Mouse (Mus musculus) liver, embryonic 12.5 days (tissue): ENCODE measurements around the gene Larp1. TPM values are rescaled to one million over a fixed set of nuclear protein-coding genes. Genes with fewer than 3 reads are reported as not detected.

Experiments used
- ATAC-seq: fragments of 200-750 bp; cut with Nextera tagmentation; 2 replicates; pipeline ENCODE4 v1.8.0; 2017; ENCODE audit warnings: moderate number of reproducible peaks, mild to moderate bottlenecking, moderate library complexity
- H3K27ac ChIP-seq: fragments of 300-500 bp; sonication (generic); 2 replicates; pipeline ENCODE4 v1.5.1; 2016; ENCODE audit warnings: mild to moderate bottlenecking
- H3K27me3 ChIP-seq: fragments of 300-500 bp; sonication (generic); replicated peaks from 2 replicates; pipeline ENCODE4 v1.6.1; 2016; ENCODE audit warnings: mild to moderate bottlenecking, moderate library complexity
- H3K36me3 ChIP-seq: fragments of 300-500 bp; sonication (generic); 2 replicates; pipeline ENCODE4 v1.6.1; 2016; ENCODE audit warnings: mild to moderate bottlenecking, moderate library complexity
- H3K4me1 ChIP-seq: fragments of 300-500 bp; sonication (generic); 2 replicates; pipeline ENCODE4 v1.6.1; 2016
- H3K4me2 ChIP-seq: fragments of 300-500 bp; sonication (generic); 2 replicates; pipeline ENCODE4 v1.6.1; 2016; ENCODE audit warnings: mild to moderate bottlenecking, moderate library complexity
- H3K4me3 ChIP-seq: fragments of 300-500 bp; sonication (generic); 2 replicates; pipeline ENCODE4 v1.5.1; 2016; ENCODE audit warnings: mild to moderate bottlenecking, moderate library complexity
- H3K9ac ChIP-seq: fragments of 300-500 bp; sonication (generic); 2 replicates; pipeline ENCODE4 v1.6.1; 2016; ENCODE audit warnings: mild to moderate bottlenecking, moderate library complexity
- H3K9me3 ChIP-seq: fragments of 300-500 bp; sonication (generic); replicated peaks from 2 replicates; pipeline ENCODE4 v1.6.1; 2016; ENCODE audit warnings: mild to moderate bottlenecking, moderate library complexity
- WGBS: fragments of 180-500 bp; shearing (Covaris S2); methylation state at CpG from one replicate; pipeline ENCODE4 v1.1.7; 2016; ENCODE audit not compliant: insufficient replicate concordance; 5-methylcytosine and 5-hydroxymethylcytosine counted together
- polyA plus RNA-seq: library from polyadenylated mRNA; unstranded; fragments of >200 nt; fragmentation: Nextera tagmentation; extraction: Ambion mirVana; gene quantifications from 2 replicates; pipeline ENCODE4 v1.2.1, GENCODE M21; 2016

The Larp1 gene
- polyA plus RNA-seq, 1 experiment from 2014 or later, result 41.6 TPM

DNA sequence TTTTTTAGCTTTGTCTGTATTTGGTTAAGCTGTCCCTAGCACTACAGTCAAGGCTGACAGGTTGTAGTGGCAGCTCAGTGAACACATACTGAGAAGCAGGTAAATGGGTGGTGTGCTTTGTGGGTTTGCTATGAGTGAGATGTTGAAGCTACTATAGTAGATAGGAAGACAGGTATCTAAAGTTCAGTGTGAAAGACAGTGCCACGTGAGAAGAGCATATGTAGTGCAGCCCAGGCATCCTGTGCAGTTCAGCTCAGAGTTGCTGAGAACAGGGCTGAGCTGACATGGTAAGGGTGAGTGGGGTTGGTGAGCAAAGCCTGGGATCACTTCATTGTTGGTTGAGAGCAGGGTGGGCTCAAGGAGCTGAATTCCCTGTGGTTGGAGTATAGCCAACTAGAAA lies 8.6 kb downstream of the Larp1 start:
- no peak for ATAC-seq
- Histone ChIP-seq H3K4me1 (peaks cover 99% of the 10 kb centered on the region), H3K36me3 (0 out of 2 replicates have a peak, but pooled peaks cover 10% of the 10 kb centered on the region), H3K27me3 (no peaks in the 10 kb centered on the region), H3K27ac (peak overlapping the region; percentile 74), H3K9ac (peak overlapping the region; percentile 39), H3K4me2 (peak overlapping the region; percentile 37), H3K9me3 (no peaks in the 10 kb centered on the region), H3K4me3 (no peak overlapping the region)
- WGBS, result 59% methylated on average over 1 of the region's 1 CpGs

DNA sequence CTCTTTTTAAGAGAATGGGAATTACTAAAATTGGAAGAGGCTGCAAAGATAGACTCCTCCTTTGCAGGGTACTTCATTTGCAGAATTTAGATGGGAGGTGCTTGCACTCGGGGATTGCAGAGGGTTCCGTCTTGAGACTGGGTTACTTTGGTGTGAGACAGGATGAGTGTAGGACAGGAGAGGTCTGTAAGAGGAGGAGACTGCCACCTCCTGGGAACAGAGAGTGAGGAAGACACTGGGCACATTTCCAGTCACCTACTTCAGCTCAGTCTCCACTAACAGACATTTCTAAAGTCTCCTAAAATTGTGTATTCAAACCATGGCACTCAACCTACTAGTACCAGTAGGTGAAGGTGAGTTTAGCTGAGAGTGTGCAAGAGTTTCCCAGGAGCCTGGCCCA lies 9.4 kb downstream of the Larp1 start:
- H3K27ac ChIP-seq, result peak overlapping the region; percentile 74
- H3K9me3 ChIP-seq, result no peaks in the 10 kb centered on the region
- ATAC-seq, result peak; percentile 54
- no peaks in the 10 kb centered on the region for H3K27me3 ChIP-seq
- H3K4me2 ChIP-seq, result peak overlapping the region; percentile 22
- peak overlapping the region; percentile 39 for H3K9ac ChIP-seq
- 0 out of 2 replicates have a peak, but pooled peaks cover 10% of the 10 kb centered on the region for H3K36me3 ChIP-seq
- no peak overlapping the region for H3K4me3 ChIP-seq
- H3K4me1 ChIP-seq, result peaks cover 96% of the 10 kb centered on the region
- 50% methylated on average over 2 of the region's 2 CpGs for WGBS

DNA sequence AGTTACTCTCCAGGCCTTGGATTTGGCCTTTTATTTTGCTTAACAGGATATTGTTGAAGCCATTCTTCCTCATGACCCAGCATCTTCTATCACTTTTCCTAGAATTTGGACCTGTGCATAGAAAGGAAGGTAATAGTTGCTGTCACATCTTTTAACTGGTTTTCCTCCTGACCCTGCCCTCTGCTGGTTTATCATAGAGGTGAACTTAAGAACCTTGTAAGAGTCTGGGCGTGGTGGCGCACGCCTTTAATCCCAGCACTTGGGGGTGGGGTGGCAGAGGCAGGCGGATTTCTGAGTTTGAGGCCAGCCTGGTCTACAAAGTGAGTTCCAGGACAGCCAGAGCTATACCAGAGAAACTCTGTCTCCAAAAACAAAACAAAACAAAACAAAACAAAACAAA lies 9.8 kb downstream of the Larp1 start:
- no peaks in the 10 kb centered on the region for H3K9me3 ChIP-seq
- H3K4me1 ChIP-seq, result peaks cover 96% of the 10 kb centered on the region
- H3K4me2 ChIP-seq, result peak overlapping the region; percentile 22
- H3K4me3 ChIP-seq, result no peak overlapping the region
- 43% methylated on average over 4 of the region's 4 CpGs for WGBS
- H3K27me3 ChIP-seq, result no peaks in the 10 kb centered on the region
- peak; percentile 56 for ATAC-seq
- peak overlapping the region; percentile 39; the same call in 1 of the 2 replicates for H3K9ac ChIP-seq
- H3K27ac ChIP-seq, result peak overlapping the region; percentile 74
- 0 out of 2 replicates have a peak, but pooled peaks cover 10% of the 10 kb centered on the region for H3K36me3 ChIP-seq

DNA sequence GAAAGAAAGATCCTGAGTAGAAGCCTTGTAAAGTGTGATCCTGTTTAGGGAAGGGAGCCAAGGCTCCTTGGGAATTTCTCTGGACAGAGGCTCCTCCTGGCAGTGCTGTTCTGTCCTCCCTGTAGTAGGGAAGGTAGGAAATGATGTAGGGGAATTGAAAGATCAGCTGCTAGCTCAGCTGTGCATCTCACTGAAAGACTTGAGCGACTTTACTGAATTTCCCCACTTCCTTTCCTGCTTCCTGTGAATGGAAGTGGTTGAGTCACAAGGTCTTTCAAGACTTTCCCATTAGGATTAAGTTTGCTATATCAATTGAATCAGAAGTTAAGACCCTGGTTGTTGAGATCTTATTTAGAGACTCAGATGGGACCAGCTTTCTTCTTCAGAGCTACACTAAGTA lies 12.2 kb downstream of the Larp1 start:
- 32% methylated on average over 1 of the region's 1 CpGs for WGBS
- no peaks in the 10 kb centered on the region for H3K27me3 ChIP-seq
- no peaks in the 10 kb centered on the region for H3K9me3 ChIP-seq
- ATAC-seq, result no peak
- H3K9ac ChIP-seq, result peak overlapping the region; percentile 35
- H3K36me3 ChIP-seq, result peaks cover 10% of the 10 kb centered on the region; the same call in 1 of the 2 replicates
- H3K4me3 ChIP-seq, result no peak overlapping the region
- H3K4me1 ChIP-seq, result peaks cover 96% of the 10 kb centered on the region
- peak overlapping the region; percentile 35 for H3K4me2 ChIP-seq
- H3K27ac ChIP-seq, result peak overlapping the region; percentile 74

DNA sequence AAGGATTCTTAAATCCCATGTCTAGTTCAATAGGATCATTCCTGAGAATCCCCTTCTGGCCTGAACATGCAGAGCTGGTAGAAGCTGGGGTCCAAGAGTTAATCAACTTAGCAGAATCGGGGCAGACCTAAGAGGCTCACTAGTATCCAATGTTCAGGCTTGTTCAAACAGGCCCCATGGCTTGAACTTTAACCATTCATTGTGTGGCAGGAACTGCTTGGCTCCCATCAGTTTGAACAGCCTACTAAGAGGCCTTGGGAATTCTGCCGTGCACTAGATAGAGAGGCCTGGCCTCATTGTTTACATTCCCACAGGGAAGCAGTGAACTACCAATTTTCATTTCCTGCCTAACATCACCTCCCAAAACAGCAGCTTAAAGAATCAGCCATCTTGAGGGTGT lies 12.8 kb downstream of the Larp1 start:
- WGBS, result 57% methylated on average over 2 of the region's 2 CpGs
- Histone ChIP-seq H3K4me1 (peaks cover 96% of the 10 kb centered on the region), H3K27ac (peak overlapping the region; percentile 74), H3K27me3 (no peaks in the 10 kb centered on the region), H3K4me3 (no peak overlapping the region), H3K4me2 (peak overlapping the region; percentile 35), H3K9ac (peak overlapping the region; percentile 35), H3K36me3 (peaks cover 10% of the 10 kb centered on the region; the same call in 1 of the 2 replicates), H3K9me3 (no peaks in the 10 kb centered on the region)
- ATAC-seq, result no peak

DNA sequence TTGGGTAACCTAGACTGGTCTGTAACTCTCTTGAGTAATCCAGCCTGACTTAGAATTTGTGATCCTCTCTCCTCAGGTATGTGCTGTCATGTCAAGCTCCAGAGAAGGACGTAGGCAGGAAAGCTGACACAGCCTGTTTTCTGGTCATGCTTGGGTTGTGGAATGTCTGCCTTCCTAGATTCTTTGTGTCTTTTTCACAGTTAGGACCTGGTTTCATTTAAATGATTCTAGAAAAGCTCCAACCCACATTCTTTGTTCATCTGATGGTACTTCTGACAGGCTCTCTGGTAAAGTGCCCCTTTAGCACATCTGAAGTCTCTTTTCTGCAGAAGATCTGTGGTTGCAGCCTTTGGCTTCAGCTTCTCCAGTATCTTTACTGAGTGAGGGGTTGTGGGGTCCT lies 15.4 kb downstream of the Larp1 start:
- no peak overlapping the region for H3K4me3 ChIP-seq
- H3K4me1 ChIP-seq, result peaks cover 95% of the 10 kb centered on the region
- H3K4me2 ChIP-seq, result no peak overlapping the region
- no peaks in the 10 kb centered on the region for H3K9me3 ChIP-seq
- ATAC-seq, result no peak
- peaks cover 24% of the 10 kb centered on the region for H3K36me3 ChIP-seq
- WGBS, result 73% methylated on average over 1 of the region's 1 CpGs
- no peaks in the 10 kb centered on the region for H3K27me3 ChIP-seq
- H3K27ac ChIP-seq, result no peak overlapping the region
- peak overlapping the region; percentile 37; the same call in 1 of the 2 replicates for H3K9ac ChIP-seq

DNA sequence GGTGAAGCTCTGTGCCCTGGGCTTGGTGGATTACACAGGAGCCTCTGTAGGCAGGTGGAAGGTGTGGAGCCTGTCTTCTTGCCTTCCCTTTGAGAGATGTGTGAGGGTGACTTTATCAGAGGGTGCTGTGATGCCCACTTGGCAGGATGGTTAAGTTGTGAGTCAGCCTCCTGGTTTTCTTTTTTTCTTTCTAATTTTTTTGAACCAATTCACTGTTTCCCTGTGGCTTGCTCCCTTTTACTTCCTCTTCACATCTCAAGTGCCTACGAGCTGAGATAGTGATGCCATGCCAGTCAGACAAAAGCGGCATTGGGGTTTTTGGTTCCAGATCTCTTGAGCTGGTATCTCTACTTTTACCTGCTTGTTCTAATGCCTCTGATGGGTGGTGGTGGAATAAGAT lies 15.8 kb downstream of the Larp1 start:
- Histone ChIP-seq H3K4me2 (no peak overlapping the region), H3K27me3 (no peaks in the 10 kb centered on the region), H3K4me1 (peaks cover 95% of the 10 kb centered on the region), H3K9me3 (no peaks in the 10 kb centered on the region), H3K36me3 (peaks cover 28% of the 10 kb centered on the region), H3K27ac (no peak overlapping the region), H3K9ac (peak overlapping the region; percentile 37; the same call in 1 of the 2 replicates), H3K4me3 (no peak overlapping the region)
- 55% methylated on average over 2 of the region's 2 CpGs for WGBS
- ATAC-seq, result no peak

DNA sequence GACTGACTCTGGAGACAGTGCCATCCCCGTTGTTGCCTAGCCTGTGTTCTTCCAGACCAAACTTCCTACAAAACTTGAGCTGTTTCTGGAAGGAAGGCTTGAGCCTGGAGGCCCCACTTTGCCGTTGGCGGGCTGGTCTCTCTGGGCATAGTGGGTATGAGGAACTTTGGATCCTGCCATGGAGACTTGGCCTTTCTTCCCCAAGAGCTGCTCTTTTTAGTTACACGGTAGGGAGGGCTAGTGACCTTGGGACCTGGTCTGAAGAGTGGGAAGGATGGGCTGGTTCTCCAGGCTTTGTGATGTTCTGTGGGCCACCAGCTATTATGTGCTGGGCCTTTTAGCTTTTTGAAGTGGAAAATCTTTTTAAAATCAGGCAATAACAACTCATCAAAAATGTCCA lies 17.0 kb downstream of the Larp1 start:
- no peak for ATAC-seq
- Histone ChIP-seq H3K36me3 (peaks cover 22% of the 10 kb centered on the region), H3K4me2 (no peak overlapping the region), H3K27ac (no peak overlapping the region), H3K27me3 (no peaks in the 10 kb centered on the region), H3K9ac (no peak overlapping the region), H3K9me3 (no peaks in the 10 kb centered on the region), H3K4me1 (peaks cover 95% of the 10 kb centered on the region), H3K4me3 (no peak overlapping the region)
- 70% methylated on average over 4 of the region's 4 CpGs for WGBS

DNA sequence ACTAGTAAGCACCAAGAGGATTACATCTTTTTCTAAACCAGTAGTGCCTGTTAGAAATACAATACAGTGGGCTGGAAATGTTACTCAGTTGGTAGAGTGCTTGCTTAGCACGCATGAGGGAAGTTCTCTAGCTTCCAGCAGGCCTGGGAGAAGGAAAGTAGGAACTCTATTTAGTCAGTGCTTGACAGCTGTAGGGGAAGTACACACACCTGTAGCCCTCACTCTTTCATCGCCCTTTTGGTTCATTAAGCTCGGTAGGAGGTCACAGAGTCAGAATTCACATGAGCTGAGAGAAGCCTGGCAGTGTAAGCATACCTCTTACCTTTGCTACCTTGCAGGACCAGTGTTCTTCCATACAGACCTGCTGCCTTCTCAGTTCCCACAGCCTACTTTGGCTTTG lies 17.5 kb downstream of the Larp1 start:
- 51% methylated on average over 3 of the region's 3 CpGs for WGBS
- no peak for ATAC-seq
- Histone ChIP-seq H3K9ac (no peak overlapping the region), H3K27me3 (no peaks in the 10 kb centered on the region), H3K9me3 (no peaks in the 10 kb centered on the region), H3K4me3 (no peak overlapping the region), H3K36me3 (peaks cover 22% of the 10 kb centered on the region), H3K4me1 (peaks cover 95% of the 10 kb centered on the region), H3K27ac (no peak overlapping the region), H3K4me2 (no peak overlapping the region)

DNA sequence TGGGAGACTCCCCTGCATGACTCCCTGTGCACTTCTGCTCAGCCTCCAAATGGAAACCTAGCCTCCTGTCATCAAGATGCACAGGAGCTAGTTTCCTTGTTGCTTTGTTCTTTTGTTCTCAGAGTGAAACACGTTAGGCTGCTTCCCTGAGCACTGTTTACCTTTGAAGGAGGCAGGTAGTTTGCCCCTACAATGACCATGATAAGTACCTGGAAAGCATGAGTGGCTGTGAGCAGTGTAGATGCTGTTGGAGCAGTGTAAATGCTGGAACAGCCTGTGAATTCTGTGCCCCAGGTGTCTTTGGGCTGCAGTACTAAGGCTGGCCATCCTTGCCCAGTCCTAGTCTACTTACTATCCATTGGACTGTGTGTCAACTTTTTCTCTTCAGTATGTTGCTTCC lies 18.0 kb downstream of the Larp1 start:
- H3K4me3 ChIP-seq, result no peak overlapping the region
- H3K9me3 ChIP-seq, result no peaks in the 10 kb centered on the region
- peaks cover 22% of the 10 kb centered on the region for H3K36me3 ChIP-seq
- 65% methylated on average over 1 of the region's 1 CpGs for WGBS
- H3K4me2 ChIP-seq, result no peak overlapping the region
- H3K27ac ChIP-seq, result peak overlapping the region; percentile 34
- ATAC-seq, result no peak
- peaks cover 95% of the 10 kb centered on the region for H3K4me1 ChIP-seq
- no peak overlapping the region for H3K9ac ChIP-seq
- H3K27me3 ChIP-seq, result no peaks in the 10 kb centered on the region

DNA sequence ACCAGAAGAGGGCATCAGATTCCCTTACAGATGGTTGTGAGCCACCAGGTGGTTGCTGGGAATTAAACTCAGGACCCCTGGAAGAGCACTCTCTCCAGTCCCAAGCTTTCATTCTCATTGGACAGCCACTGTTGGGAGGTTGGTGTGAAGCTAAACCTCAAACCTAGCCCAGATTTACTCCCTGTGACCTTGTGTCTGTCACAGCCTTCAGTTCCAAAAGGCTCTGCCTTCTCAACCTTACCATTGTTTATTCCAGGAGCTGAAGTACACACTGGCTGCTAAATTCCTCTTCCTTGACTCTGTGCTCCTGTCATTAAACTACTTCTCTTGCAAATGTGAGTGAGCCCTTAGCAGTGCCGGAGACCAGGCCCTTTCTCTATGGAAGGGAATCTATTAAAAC lies 20.1 kb downstream of the Larp1 start:
- Histone ChIP-seq H3K4me1 (peaks cover 98% of the 10 kb centered on the region), H3K27me3 (no peaks in the 10 kb centered on the region), H3K9me3 (no peaks in the 10 kb centered on the region), H3K27ac (peak overlapping the region; percentile 52; the same call in 1 of the 2 replicates), H3K4me3 (no peak overlapping the region), H3K36me3 (peaks cover 22% of the 10 kb centered on the region), H3K4me2 (no peak overlapping the region), H3K9ac (no peak overlapping the region)
- ATAC-seq, result no peak
- WGBS, result 84% methylated on average over 1 of the region's 1 CpGs

DNA sequence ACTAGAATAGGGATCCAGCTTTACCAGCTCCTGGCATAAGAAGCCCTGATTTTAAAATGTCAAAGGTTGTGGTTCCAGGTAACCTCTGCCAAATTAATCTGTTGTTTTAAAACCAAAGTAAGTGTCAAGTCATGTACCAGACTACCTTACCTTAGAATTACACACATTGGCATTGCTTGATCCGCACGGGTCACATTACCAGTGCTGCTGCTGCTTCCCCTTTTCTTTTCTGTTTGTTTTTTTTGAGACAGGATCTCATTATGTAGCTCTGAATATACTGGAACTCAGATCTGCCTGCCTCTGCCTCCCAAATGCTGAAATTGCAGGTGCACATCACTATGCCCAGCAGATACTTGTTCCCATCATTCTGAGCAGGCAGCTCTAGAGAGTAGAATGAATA lies 21.0 kb downstream of the Larp1 start:
- Histone ChIP-seq H3K36me3 (peaks cover 22% of the 10 kb centered on the region), H3K27me3 (no peaks in the 10 kb centered on the region), H3K4me3 (no peak overlapping the region), H3K4me2 (no peak overlapping the region), H3K4me1 (peaks cover 98% of the 10 kb centered on the region), H3K9me3 (no peaks in the 10 kb centered on the region), H3K9ac (no peak overlapping the region), H3K27ac (peak overlapping the region; percentile 47; the same call in 1 of the 2 replicates)
- WGBS, result 33% methylated on average over 2 of the region's 2 CpGs
- no peak for ATAC-seq

DNA sequence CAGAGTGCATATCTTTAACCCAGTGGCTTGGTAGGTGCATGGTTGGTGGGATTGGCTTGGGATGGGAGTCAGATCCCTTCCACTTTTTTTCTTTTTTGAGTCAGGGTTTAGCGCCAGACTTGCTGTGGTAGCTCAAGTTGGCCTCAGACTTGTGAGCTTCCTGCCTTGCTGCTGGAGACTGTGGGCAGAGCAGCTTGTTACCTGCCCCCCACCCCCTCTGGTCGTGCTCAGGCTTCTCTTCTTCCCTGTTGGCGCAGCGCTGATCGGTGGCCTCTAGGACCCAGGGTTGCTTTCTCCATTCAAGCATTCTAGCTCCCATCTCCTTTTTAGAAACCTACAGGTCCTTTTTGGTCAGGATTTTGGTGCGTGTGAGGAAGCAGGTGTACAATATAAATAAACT lies 22.3 kb downstream of the Larp1 start:
- Histone ChIP-seq H3K27me3 (no peaks in the 10 kb centered on the region), H3K36me3 (peaks cover 22% of the 10 kb centered on the region), H3K9me3 (no peaks in the 10 kb centered on the region), H3K4me2 (0 out of 2 replicates have a peak overlapping the region, but pooled peaks have one; percentile 28), H3K9ac (no peak overlapping the region), H3K4me3 (no peak overlapping the region), H3K4me1 (peaks cover 95% of the 10 kb centered on the region), H3K27ac (no peak overlapping the region)
- ATAC-seq, result no peak
- WGBS, result 62% methylated on average over 6 of the region's 6 CpGs
